Mouse (Mus musculus) urinary bladder, postnatal 4 days (tissue): Measurements from ENCODE around the gene Ankrd33.

Experiments used
- DNase-seq, 2 experiments: peaks; one replicate each; pipeline ENCODE4 v3.0.0; 2021 to 2022; ENCODE audit warnings: low spot score in 2 of 2

The Ankrd33 gene

GRCm38 (mm10) chr15:101146100-101146965 lies 30.8 kb downstream of the Ankrd33 start:
- DNase-seq = no peak

DNA sequence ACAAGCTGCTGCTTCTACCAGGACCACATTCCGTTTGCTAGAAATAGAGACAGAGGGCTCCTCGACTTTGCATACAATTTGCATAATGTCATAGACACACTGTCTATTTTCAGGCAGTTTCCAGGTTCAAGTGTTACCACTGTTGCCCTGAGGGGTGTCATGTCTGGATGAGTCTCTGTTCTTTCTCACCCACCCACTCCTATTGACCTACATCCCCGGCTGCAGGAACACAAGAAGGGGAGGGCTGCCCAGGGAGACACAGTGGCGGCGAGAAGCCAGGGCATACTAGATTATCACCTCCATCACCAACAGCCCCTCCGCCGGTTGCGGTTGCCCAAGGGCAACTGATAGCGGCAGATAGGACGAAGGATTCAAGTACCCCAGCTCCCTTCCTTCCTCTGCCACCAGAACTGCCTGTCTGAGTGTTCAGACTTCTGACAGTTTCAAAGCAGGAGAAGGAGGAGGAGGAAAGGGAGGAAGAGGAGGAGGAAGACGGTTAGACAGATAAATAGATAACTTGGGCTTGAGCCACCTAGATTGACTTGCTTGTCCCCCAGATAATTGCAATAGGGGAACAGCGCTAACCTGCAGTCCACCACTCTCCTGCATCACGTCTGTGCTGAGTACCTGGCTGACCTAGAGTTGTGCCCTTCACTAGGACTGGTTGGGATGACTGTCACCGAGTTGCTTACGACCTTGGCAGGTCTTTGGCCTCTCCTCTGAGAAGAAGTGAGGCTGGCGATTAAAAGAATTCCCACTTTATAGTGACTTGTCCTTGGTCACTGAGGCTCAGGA lies 31.8 kb downstream of the Ankrd33 start:
- DNase-seq = no peak

- no peak for DNase-seq
These were observed 32.3 kb downstream of the Ankrd33 start for GRCm38 (mm10) chr15:101147910-101148273.

DNA sequence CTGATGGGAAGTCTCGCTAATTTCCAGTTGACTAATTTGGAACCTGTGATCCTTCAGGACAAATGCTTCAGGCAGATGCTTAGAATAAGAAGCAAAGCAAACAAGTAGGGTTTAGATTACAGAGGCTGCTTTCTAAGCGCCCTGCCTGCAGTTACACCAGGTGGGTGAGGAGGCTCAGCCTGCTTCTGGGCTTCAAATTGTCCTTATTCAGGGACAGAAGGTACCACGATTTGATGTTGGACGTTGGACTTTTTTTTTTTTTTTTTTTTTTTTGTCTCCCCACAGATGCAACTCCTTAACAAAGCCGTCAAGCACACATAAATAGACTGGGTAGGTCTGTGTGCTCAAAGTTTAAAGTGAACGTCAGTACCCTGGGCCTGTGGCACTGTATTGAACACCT lies 33.0 kb downstream of the Ankrd33 start:
- DNase-seq = no peak

- no peak for DNase-seq
These were observed 36.1 kb downstream of the Ankrd33 start for GRCm38 (mm10) chr15:101151409-101152261.

DNA sequence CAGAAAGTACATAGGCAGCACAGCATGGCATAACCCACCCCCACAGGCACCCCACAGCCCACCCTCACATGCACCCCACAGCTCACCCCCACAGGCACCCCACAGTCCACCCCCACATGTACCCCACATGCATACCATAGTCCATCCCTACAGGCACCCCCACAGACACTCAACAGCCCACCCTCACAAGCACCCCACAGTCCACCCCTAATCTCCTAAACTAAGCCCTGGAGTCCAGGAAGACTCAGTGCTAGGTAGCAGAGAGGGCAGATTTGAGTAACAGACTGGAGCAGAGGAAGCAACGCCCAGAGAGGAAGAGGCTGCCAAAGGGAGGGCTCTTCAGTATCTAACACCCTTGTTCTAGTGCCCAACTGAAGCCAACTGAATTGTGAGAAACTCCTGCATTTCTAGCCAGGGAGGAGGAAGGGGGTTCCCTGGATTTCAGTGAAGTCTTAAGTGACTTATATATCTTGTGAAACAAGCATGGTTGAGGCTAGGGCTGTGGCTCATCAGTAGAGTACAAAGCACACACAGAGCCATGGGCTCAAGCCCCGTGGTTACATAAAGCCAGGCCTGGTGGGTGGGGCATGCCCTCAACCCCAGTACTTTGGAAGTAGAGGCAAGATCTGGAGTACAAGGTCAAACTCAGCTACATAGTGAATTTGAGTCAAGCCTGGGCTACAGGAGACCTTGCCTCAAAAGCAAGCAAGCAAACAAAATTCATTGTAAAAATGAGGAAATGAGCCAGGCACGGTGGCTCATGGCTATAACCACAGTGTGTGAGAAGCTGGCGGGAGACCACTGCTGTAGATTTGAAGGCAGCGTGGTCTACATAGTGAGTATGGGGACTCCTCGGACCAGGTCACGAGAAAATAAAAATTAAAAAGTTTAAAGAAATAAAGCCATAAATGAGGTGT lies 39.4 kb downstream of the Ankrd33 start:
- DNase-seq = no peak

- no peak for DNase-seq
These were observed 44.6 kb downstream of the Ankrd33 start for GRCm38 (mm10) chr15:101160128-101160527.

GRCm38 (mm10) chr15:101160591-101160990 lies 45.0 kb downstream of the Ankrd33 start:
- no peak for DNase-seq

DNA sequence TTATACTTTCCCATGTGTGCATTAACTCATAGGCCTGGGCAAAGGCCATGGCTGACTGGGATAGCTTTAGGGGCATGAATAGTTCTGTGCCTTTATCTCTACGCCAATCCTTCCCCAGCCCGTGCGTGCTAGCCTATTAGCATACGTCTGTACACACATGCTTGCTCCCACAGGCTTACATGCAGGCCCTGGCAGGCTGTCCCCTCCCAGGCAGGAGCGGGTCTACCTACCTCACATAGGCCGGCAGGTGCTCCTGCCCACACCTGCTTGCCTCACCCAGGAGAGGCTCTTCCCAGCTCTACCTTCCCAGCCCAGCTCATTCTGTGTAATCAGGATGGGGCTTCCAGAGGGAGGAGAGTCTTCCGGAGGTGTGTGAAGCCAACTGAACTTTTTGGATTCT lies 46.0 kb downstream of the Ankrd33 start:
- DNase-seq = no peak

DNA sequence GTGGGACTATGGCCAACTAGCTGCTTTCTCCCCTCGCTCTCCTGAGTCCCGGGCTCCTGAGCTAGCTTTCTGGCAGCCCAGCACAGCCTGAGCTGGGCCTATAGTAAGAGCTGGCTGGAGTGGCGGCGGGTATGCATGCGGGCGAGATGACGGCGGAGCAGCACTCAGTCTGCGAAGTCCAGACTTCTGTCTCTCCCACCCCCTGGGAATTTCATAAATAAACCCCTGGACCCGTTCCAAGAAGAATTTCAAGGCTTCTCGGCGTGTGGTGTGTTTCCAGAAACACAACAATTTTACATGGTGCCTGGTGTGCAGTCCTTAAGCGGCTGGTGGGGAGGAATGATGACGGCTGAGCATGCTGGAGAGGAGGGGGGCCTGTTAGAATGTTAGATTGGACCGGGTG lies 47.5 kb downstream of the Ankrd33 start:
- no peak for DNase-seq

DNA sequence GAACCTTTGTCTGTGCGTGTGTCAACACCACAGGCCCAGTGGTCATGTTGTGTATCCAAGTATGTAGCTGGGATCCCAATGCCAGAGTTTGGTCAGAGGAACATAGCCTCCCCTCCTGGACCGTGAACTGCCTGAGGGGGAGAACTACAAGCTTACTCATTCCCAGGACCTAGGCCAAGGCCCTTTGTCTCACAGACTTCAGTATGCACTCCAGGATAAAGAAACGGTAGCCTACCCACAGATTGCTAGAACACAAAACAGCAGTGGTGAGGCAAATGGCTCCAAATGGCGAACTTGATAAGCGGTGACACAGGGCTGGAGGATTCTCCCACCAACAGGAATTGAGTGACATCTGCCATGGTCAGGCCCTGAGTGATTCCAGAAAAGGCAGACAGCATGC lies 48.3 kb downstream of the Ankrd33 start:
- no peak for DNase-seq

GRCm38 (mm10) chr15:101164291-101164690 lies 48.7 kb downstream of the Ankrd33 start:
- no peak for DNase-seq

- DNase-seq = no peak
These were observed 50.3 kb downstream of the Ankrd33 start for GRCm38 (mm10) chr15:101165658-101166437.

GRCm38 (mm10) chr15:101167553-101167952 lies 52.0 kb downstream of the Ankrd33 start:
- no peak for DNase-seq
